Mouse (Mus musculus) embryonic facial prominence, embryonic 13.5 days (tissue): Measurements from ENCODE around the gene Axl. TPM values are rescaled to one million over a fixed set of nuclear protein-coding genes. Genes with fewer than 3 reads are reported as not detected.
"Not testable (repeated sequence)": the region's sequence is repeated elsewhere in the genome, so short reads cannot be mapped to it uniquely, and the experiment has no call there.

Experiments
- ATAC-seq: fragments of 200-750 bp; cut with Nextera tagmentation; 2 replicates; pipeline ENCODE4 v1.8.0; 2017; ENCODE audit warnings: low read depth; ENCODE audit not compliant: insufficient number of reproducible peaks, insufficient read depth, low FRiP score, low TSS enrichment
- H3K27ac ChIP-seq: fragments of 300-500 bp; sonication (generic); 2 replicates; pipeline ENCODE4 v1.5.1; 2015; ENCODE audit warnings: moderate library complexity, mild to moderate bottlenecking, inconsistent platforms
- H3K27me3 ChIP-seq: fragments of 300-500 bp; sonication (generic); 2 replicates; pipeline ENCODE4 v1.6.1; 2015; ENCODE audit warnings: mild to moderate bottlenecking, inconsistent platforms
- H3K36me3 ChIP-seq: fragments of 300-500 bp; sonication (generic); 2 replicates; pipeline ENCODE4 v1.6.1; 2015; ENCODE audit warnings: mild to moderate bottlenecking, inconsistent platforms
- H3K4me1 ChIP-seq: fragments of 300-500 bp; sonication (generic); 2 replicates; pipeline ENCODE4 v1.6.1; 2015; ENCODE audit warnings: inconsistent platforms
- H3K4me2 ChIP-seq: fragments of 300-500 bp; sonication (generic); 2 replicates; pipeline ENCODE4 v1.6.1; 2015; ENCODE audit warnings: moderate library complexity, mild to moderate bottlenecking, inconsistent platforms
- H3K4me3 ChIP-seq: fragments of 300-500 bp; sonication (generic); 2 replicates; pipeline ENCODE4 v1.5.1; 2015; ENCODE audit warnings: mild to moderate bottlenecking, inconsistent platforms
- H3K9ac ChIP-seq: fragments of 300-500 bp; sonication (generic); 2 replicates; pipeline ENCODE4 v1.6.1; 2015; ENCODE audit warnings: mild to moderate bottlenecking, inconsistent platforms
- H3K9me3 ChIP-seq: fragments of 300-500 bp; sonication (generic); 2 replicates; pipeline ENCODE4 v1.6.1; 2016; ENCODE audit warnings: inconsistent platforms
- WGBS: fragments of 180-500 bp; shearing (Covaris S2); methylation state at CpG from one replicate; pipeline ENCODE4 v1.1.7; 2015; ENCODE audit warnings: mixed read lengths; 5-methylcytosine and 5-hydroxymethylcytosine counted together
- polyA plus RNA-seq: library from polyadenylated mRNA; unstranded; fragments of >200 nt; fragmentation: Nextera tagmentation; extraction: Ambion mirVana; gene quantifications from 2 replicates; pipeline ENCODE4 v1.2.1, GENCODE M21; 2015

Gene Axl
- polyA plus RNA-seq, 1 experiment from 2014 or later = 80.8 TPM

- H3K27ac ChIP-seq = no peak overlapping the region
- no peak overlapping the region for H3K9ac ChIP-seq
- peaks cover 20% of the 10 kb centered on the region for H3K27me3 ChIP-seq
- no peaks in the 10 kb centered on the region for H3K9me3 ChIP-seq
- H3K4me3 ChIP-seq = no peak overlapping the region
- no peak overlapping the region for H3K4me2 ChIP-seq
- peaks cover 17% of the 10 kb centered on the region for H3K4me1 ChIP-seq
- H3K36me3 ChIP-seq = no peaks in the 10 kb centered on the region
- ATAC-seq = no peak
- 79% methylated on average over 1 of the region's 1 CpGs for WGBS
Observed at GRCm38 (mm10) chr7:25812195-25812594, 23.7 kb upstream of the Axl start.

GRCm38 (mm10) chr7:25811716-25812115, 23.2 kb upstream of the Axl start:
- no peak overlapping the region for H3K27ac ChIP-seq
- H3K9me3 ChIP-seq = no peaks in the 10 kb centered on the region
- no peak overlapping the region for H3K4me3 ChIP-seq
- no peaks in the 10 kb centered on the region for H3K36me3 ChIP-seq
- H3K27me3 ChIP-seq = peaks cover 20% of the 10 kb centered on the region
- no peak overlapping the region for H3K4me2 ChIP-seq
- H3K4me1 ChIP-seq = peaks cover 14% of the 10 kb centered on the region
- H3K9ac ChIP-seq = no peak overlapping the region
- ATAC-seq = no peak
- WGBS = 69% methylated on average over 2 of the region's 2 CpGs

- Histone ChIP-seq H3K36me3 (no peaks in the 10 kb centered on the region), H3K9ac (peak overlapping the region; percentile 64), H3K27ac (no peak overlapping the region), H3K9me3 (no peaks in the 10 kb centered on the region), H3K4me1 (peaks cover 29% of the 10 kb centered on the region), H3K27me3 (no peaks in the 10 kb centered on the region), H3K4me3 (peak overlapping the region; percentile 26), H3K4me2 (peak overlapping the region; percentile 52)
- peak; percentile 8 for ATAC-seq
- 20% methylated on average over 21 of the region's 21 CpGs for WGBS
Observed at GRCm38 (mm10) chr7:25805631-25806343, 17.3 kb upstream of the Axl start.

- Histone ChIP-seq H3K27me3 (no peaks in the 10 kb centered on the region), H3K27ac (no peak overlapping the region), H3K4me3 (no peak overlapping the region), H3K4me1 (peaks cover 29% of the 10 kb centered on the region), H3K4me2 (no peak overlapping the region), H3K9me3 (no peaks in the 10 kb centered on the region), H3K9ac (no peak overlapping the region), H3K36me3 (no peaks in the 10 kb centered on the region)
- 81% methylated on average over 4 of the region's 4 CpGs for WGBS
- no peak for ATAC-seq
Observed at GRCm38 (mm10) chr7:25804792-25805191, 16.3 kb upstream of the Axl start.

GRCm38 (mm10) chr7:25803460-25803859, 15.0 kb upstream of the Axl start:
- 76% methylated on average over 13 of the region's 13 CpGs for WGBS

GRCm38 (mm10) chr7:25802241-25803125, 14.0 kb upstream of the Axl start:
- peaks cover 29% of the 10 kb centered on the region for H3K4me1 ChIP-seq
- H3K9ac ChIP-seq = peak overlapping the region; percentile 62
- no peaks in the 10 kb centered on the region for H3K27me3 ChIP-seq
- H3K4me3 ChIP-seq = peak overlapping the region; percentile 29
- H3K36me3 ChIP-seq = no peaks in the 10 kb centered on the region
- H3K4me2 ChIP-seq = peak overlapping the region; percentile 58
- H3K9me3 ChIP-seq = no peaks in the 10 kb centered on the region
- 22% methylated on average over 24 of the region's 24 CpGs for WGBS
- H3K27ac ChIP-seq = peak overlapping the region; percentile 89
- ATAC-seq = peak; percentile 72

More at GRCm38 (mm10) chr7:25803460-25803859, 15.0 kb upstream of the Axl start:
- H3K4me1 ChIP-seq = peaks cover 29% of the 10 kb centered on the region
- no peaks in the 10 kb centered on the region for H3K36me3 ChIP-seq
- no peak for ATAC-seq
- H3K9ac ChIP-seq = no peak overlapping the region
- H3K4me2 ChIP-seq = no peak overlapping the region
- H3K27ac ChIP-seq = no peak overlapping the region
- no peak overlapping the region for H3K4me3 ChIP-seq
- no peaks in the 10 kb centered on the region for H3K9me3 ChIP-seq
- no peaks in the 10 kb centered on the region for H3K27me3 ChIP-seq

GRCm38 (mm10) chr7:25801031-25801430, 12.5 kb upstream of the Axl start:
- WGBS = 89% methylated on average over 6 of the region's 6 CpGs
- H3K9ac ChIP-seq = no peak overlapping the region
- no peaks in the 10 kb centered on the region for H3K27me3 ChIP-seq
- H3K9me3 ChIP-seq = no peaks in the 10 kb centered on the region
- no peak overlapping the region for H3K4me2 ChIP-seq
- H3K4me1 ChIP-seq = peaks cover 29% of the 10 kb centered on the region
- no peaks in the 10 kb centered on the region for H3K36me3 ChIP-seq
- no peak overlapping the region for H3K27ac ChIP-seq
- ATAC-seq = no peak
- H3K4me3 ChIP-seq = no peak overlapping the region

- Histone ChIP-seq H3K4me1 (peaks cover 18% of the 10 kb centered on the region), H3K36me3 (no peaks in the 10 kb centered on the region), H3K4me3 (no peak overlapping the region), H3K4me2 (no peak overlapping the region), H3K27ac (no peak overlapping the region), H3K27me3 (no peaks in the 10 kb centered on the region), H3K9ac (no peak overlapping the region), H3K9me3 (no peaks in the 10 kb centered on the region)
- 83% methylated on average over 1 of the region's 1 CpGs for WGBS
- no peak for ATAC-seq
Observed at GRCm38 (mm10) chr7:25799369-25799768, 10.9 kb upstream of the Axl start.

GRCm38 (mm10) chr7:25798540-25798939, 10.0 kb upstream of the Axl start:
- WGBS = 89% methylated on average over 2 of the region's 2 CpGs
- no peak overlapping the region for H3K27ac ChIP-seq
- H3K9ac ChIP-seq = no peak overlapping the region
- no peaks in the 10 kb centered on the region for H3K27me3 ChIP-seq
- no peaks in the 10 kb centered on the region for H3K36me3 ChIP-seq
- H3K9me3 ChIP-seq = no peaks in the 10 kb centered on the region
- H3K4me3 ChIP-seq = no peak overlapping the region
- H3K4me1 ChIP-seq = peaks cover 17% of the 10 kb centered on the region
- ATAC-seq = no peak
- H3K4me2 ChIP-seq = no peak overlapping the region

GRCm38 (mm10) chr7:25794775-25795174, 6.3 kb upstream of the Axl start:
- 83% methylated on average over 8 of the region's 8 CpGs for whole genome bisulfite sequencing
- no peaks in the 10 kb centered on the region for H3K36me3 ChIP-seq
- H3K9me3 ChIP-seq = no peaks in the 10 kb centered on the region
- no peak overlapping the region for H3K4me2 ChIP-seq
- no peak for ATAC-seq
- no peak overlapping the region for H3K27ac ChIP-seq
- H3K27me3 ChIP-seq = no peaks in the 10 kb centered on the region
- peaks cover 4% of the 10 kb centered on the region for H3K4me1 ChIP-seq
- no peak overlapping the region for H3K4me3 ChIP-seq
- H3K9ac ChIP-seq = no peak overlapping the region

GRCm38 (mm10) chr7:25793679-25794078, 5.2 kb upstream of the Axl start:
- peaks cover 11% of the 10 kb centered on the region for H3K4me1 ChIP-seq
- no peak for ATAC-seq
- no peak overlapping the region for H3K4me2 ChIP-seq
- no peaks in the 10 kb centered on the region for H3K9me3 ChIP-seq
- no peak overlapping the region for H3K9ac ChIP-seq
- H3K27ac ChIP-seq = no peak overlapping the region
- H3K4me3 ChIP-seq = no peak overlapping the region
- H3K36me3 ChIP-seq = no peaks in the 10 kb centered on the region
- H3K27me3 ChIP-seq = no peaks in the 10 kb centered on the region
- 57% methylated on average over 3 of the region's 3 CpGs for WGBS

- not testable (repeated sequence) for H3K9ac ChIP-seq, H3K27me3 ChIP-seq, H3K27ac ChIP-seq, H3K4me2 ChIP-seq, H3K4me3 ChIP-seq, ATAC-seq, H3K36me3 ChIP-seq, H3K9me3 ChIP-seq
- WGBS = 77% methylated on average over 9 of the region's 9 CpGs
- H3K4me1 ChIP-seq = peaks cover 11% of the 10 kb centered on the region
Observed at GRCm38 (mm10) chr7:25792966-25793365, 4.5 kb upstream of the Axl start.
